22 mouse cellular contexts compared by ENCODE assay signal in the genomic region with DNA sequence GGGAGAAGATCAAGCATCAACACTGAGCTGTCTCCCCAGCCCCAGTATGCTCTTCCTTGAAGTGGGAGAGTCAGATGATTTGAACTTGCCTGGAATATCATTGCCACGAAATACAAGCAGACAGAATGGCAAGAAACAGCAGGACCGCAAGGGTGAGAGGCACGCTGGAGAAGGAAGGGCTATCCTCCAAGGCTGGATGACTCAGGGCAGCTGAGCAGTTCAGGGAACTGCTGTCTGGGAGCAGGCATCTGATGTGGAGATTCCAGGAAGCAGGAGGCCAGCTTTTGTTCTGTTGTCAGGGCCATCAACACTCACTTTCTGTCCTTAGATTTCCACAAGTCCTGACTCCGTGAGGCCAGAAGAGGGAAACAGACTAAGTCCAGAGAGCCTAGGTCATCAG. TPM values are rescaled to one million over a fixed set of nuclear protein-coding genes. Genes with fewer than 3 reads are reported as not detected.
DNase-seq lines count a peak whose midpoint lies in the region; ATAC-seq and TF ChIP-seq lines count a peak whose summit lies in the region.
"Had no signal": no experiment of that assay in that cellular context is flagged by ENCODE, and none has a peak within 500 bp of the region (broad histone marks: within the 10 kb centered on the region; RNA-seq: fewer than 3 reads in every experiment).

No protein-coding gene starts in this region.

- no peaks in the 10 kb centered on the region for H3K27me3 ChIP-seq in lung, postnatal 0 days (replicated peaks; ENCODE audit: insufficient read depth, low read length)

- intact Hi-C loops in left cerebral cortex, adult 2 months (cut with DNase I), result no loop called here

- H3K4me1 ChIP-seq in lung, postnatal 0 days (ENCODE audit: insufficient read depth, low read depth, low read length), result no peaks in the 10 kb centered on the region
- H3K4me1 ChIP-seq in lung, adult 2 months (ENCODE audit: control insufficient read depth, insufficient read depth, low read length), result peaks cover 3% of the 10 kb centered on the region; the same call in 1 of the 2 replicates

- TF ChIP-seq EP300 in lung, postnatal 0 days (IDR thresholded peaks at IDR 0.05), result no peak

- H3K9me3 ChIP-seq in lung, postnatal 0 days (ENCODE audit: low read length), result no peaks in the 10 kb centered on the region
- H3K9me3 ChIP-seq: embryonic facial prominence, embryonic 13.5 days; forebrain, embryonic 10.5 days; hindbrain, embryonic 13.5 days had no signal

- 44% methylated on average over 4 of the region's 4 CpGs for WGBS in lung, postnatal 0 days
- WGBS in lung, adult 2 months, result 62% methylated on average over 4 of the region's 4 CpGs

- no peak for TF ChIP-seq POLR2A in lung, adult 2 months (IDR thresholded peaks at IDR 0.05; ENCODE audit: borderline replicate concordance, extremely low read depth, low read depth, low read length)

- H3K27ac ChIP-seq in lung, postnatal 0 days (ENCODE audit: low read length), result no peak overlapping the region
- H3K27ac ChIP-seq in left cerebral cortex, adult 2 months, result no peak overlapping the region
- H3K27ac ChIP-seq: embryonic facial prominence, embryonic 13.5 days; forebrain, embryonic 10.5 days; hindbrain, embryonic 13.5 days had no signal

- peak; percentile 43 for ATAC-seq in lung, postnatal 0 days
- ATAC-seq: CD4-positive, CD25-positive, alpha-beta regulatory T cell, adult 4 months; inflammation-experienced regulatory T-cells, adult 6 months had no signal

- no peaks in the 10 kb centered on the region for H3K36me3 ChIP-seq in lung, postnatal 0 days (ENCODE audit: insufficient read depth, low read length)
- H3K36me3 ChIP-seq: embryonic facial prominence, embryonic 13.5 days; forebrain, embryonic 10.5 days; hindbrain, embryonic 13.5 days had no signal

- DNase-seq in lung, postnatal 0 days (ENCODE audit: low spot score), result peak; percentile 11
- DNase-seq in lung, adult 2 months, result no peak
- DNase-seq in Muller cell, postnatal 12 days (ENCODE audit: inconsistent ontology term), result peak; percentile 59
- peak; percentile 57 for DNase-seq in adrenal gland, adult 8-10 months
- DNase-seq in fibroblast of lung, adult 2 months (ENCODE audit: low read depth), result peak; percentile 88
- no peak for DNase-seq in left cerebral cortex, adult 2 months (ENCODE audit: extremely low spot score in 1 of 2, low spot score in 2 of 2)
- no peak for DNase-seq in spleen, adult 12 weeks (ENCODE audit: low spot score)
- DNase-seq: cerebellum, adult 9-11 months; gastrocnemius, postnatal 25 days; kidney, adult 2 months; kidney, postnatal 10 days; layer of hippocampus, postnatal 36 days; left cerebral cortex, postnatal 4 days; liver; right cerebral cortex, adult 18-20 months; spleen, adult 18-20 months; thymus, postnatal 25 days had no signal

- no peak overlapping the region for H3K4me2 ChIP-seq in lung, postnatal 0 days (replicated peaks; ENCODE audit: low read depth, low read length)
- H3K4me2 ChIP-seq: embryonic facial prominence, embryonic 13.5 days; hindbrain, embryonic 13.5 days had no signal

- no peak overlapping the region for H3K9ac ChIP-seq in lung, postnatal 0 days (replicated peaks; ENCODE audit: low read depth)
- H3K9ac ChIP-seq: embryonic facial prominence, embryonic 13.5 days; hindbrain, embryonic 13.5 days had no signal

- TF ChIP-seq CTCF in lung, postnatal 0 days (IDR thresholded peaks at IDR 0.05), result no peak
- TF ChIP-seq CTCF in lung, adult 2 months (IDR thresholded peaks at IDR 0.05; ENCODE audit: insufficient read depth, low read length), result no peak
- TF ChIP-seq CTCF in left cerebral cortex, adult 2 months (IDR thresholded peaks at IDR 0.05), result no peak

- no peak overlapping the region for H3K4me3 ChIP-seq in lung, postnatal 0 days (ENCODE audit: low read depth, low read length)
- H3K4me3 ChIP-seq in lung, adult 2 months (replicated peaks; ENCODE audit: extremely low read depth, low read depth, low read length), result no peak overlapping the region
- no peak overlapping the region for H3K4me3 ChIP-seq in left cerebral cortex, adult 2 months
- H3K4me3 ChIP-seq: embryonic facial prominence, embryonic 13.5 days; forebrain, embryonic 10.5 days; hindbrain, embryonic 13.5 days had no signal

RNA-seq across cellular contexts. Expression of gene Gadd45g, which starts 12.0 kb away (rescaled TPM):
- polyA plus RNA-seq in lung, postnatal 0 days (2015; fragmentation: Nextera tagmentation; extraction: Ambion mirVana), result 54.7 and 83.4 TPM in 2 replicates
- 43.5 and 60.1 TPM in 2 replicates for polyA plus RNA-seq in lung, adult 2 months (2012; rRNA removed)
- 10 to 100 TPM; 13.3 to 61.3 (median 18.6) TPM for total RNA-seq in adrenal gland, adult 8-10 months (2022)
- total RNA-seq in left cerebral cortex, adult 2 months (2021), result 10 to 100 TPM; 16.7 to 29.3 TPM

Comparison
In these comparisons a context has a peak if more than half of its experiments do, and no peak if none do; other contexts are left out.
1. DNase-seq: peak in lung, postnatal 0 days (single experiment), Muller cell, postnatal 12 days (single experiment), adrenal gland, adult 8-10 months (single experiment) and fibroblast of lung, adult 2 months (single experiment); none in lung, adult 2 months (single experiment), left cerebral cortex, adult 2 months (0 of 2) and spleen, adult 12 weeks (single experiment).